Comparison of ENCODE assay signal across 22 mouse cellular contexts in genomic region chr1:84795335-84795734, GRCm38 (mm10). TPM values are rescaled to one million over a fixed set of nuclear protein-coding genes. Genes with fewer than 3 reads are reported as not detected.
A peak's percentile ranks its signal among the peaks of the same experiment; 100 is the strongest.
DNase-seq lines count a peak whose midpoint lies in the region; TF ChIP-seq lines count a peak whose summit lies in the region.
"Had no signal": no experiment of that assay in that cellular context is flagged by ENCODE, and none has a peak within 500 bp of the region (broad histone marks: within the 10 kb centered on the region; RNA-seq: fewer than 3 reads in every experiment).

No protein-coding gene starts in this region.

- H3K36me3 ChIP-seq in CH12.LX (replicated peaks in 1 of 2; ENCODE audit: control insufficient read depth in 1 of 2, insufficient read depth in 1 of 2, low read length in 1 of 2), result peaks cover 13 to 51% of the 10 kb centered on the region in 2 experiments
- H3K36me3 ChIP-seq in MEL (ENCODE audit: control insufficient read depth in 1 of 2, insufficient read depth in 2 of 2, low read length in 2 of 2), result peaks cover 26 to 39% of the 10 kb centered on the region in 2 experiments

- H3K9ac ChIP-seq in CH12.LX (ENCODE audit: insufficient read depth, low read depth) (no peak overlapping the region), MEL (ENCODE audit: control insufficient read depth, low read depth, low read length, poor library complexity, severe bottlenecking) (no peak overlapping the region)

- H3K4me1 ChIP-seq in CH12.LX (ENCODE audit: control insufficient read depth in 1 of 2, insufficient read depth in 2 of 2) (peaks cover 0 to 29% of the 10 kb centered on the region in 2 experiments; a peak in 2 of 4 replicates), MEL (ENCODE audit: control insufficient read depth in 1 of 2, insufficient read depth in 2 of 2, low read length in 2 of 2) (peaks cover 2 to 19% of the 10 kb centered on the region in 2 experiments; a peak in 2 of 4 replicates)

- TF ChIP-seq EP300 in CH12.LX (IDR thresholded peaks at IDR 0.05; ENCODE audit: low read length), result no peak
- peak; percentile 29 to 49; a peak in 2 of 4 replicates for TF ChIP-seq EP300 in MEL (IDR thresholded peaks at IDR 0.05; ENCODE audit: low read depth in 1 of 2, low read length in 2 of 2)

- H3K79me2 ChIP-seq in CH12.LX (replicated peaks; ENCODE audit: control insufficient read depth, extremely low read depth, insufficient read depth, poor library complexity, severe bottlenecking) (peaks cover 17% of the 10 kb centered on the region), MEL (ENCODE audit: control insufficient read depth, insufficient read depth, low read length, poor library complexity) (peaks cover 25% of the 10 kb centered on the region)

- peak; percentile 6 for DNase-seq in CH12.LX (ENCODE audit: extremely low read depth)
- DNase-seq in MEL (ENCODE audit: low read depth, low spot score), result peak; percentile 54
- peak; percentile 13 for DNase-seq in MEL-GATA-1-ER (ENCODE audit: extremely low read depth, low read depth)
- DNase-seq in layer of hippocampus, postnatal 36 days, result no peak
- no peak for DNase-seq in T-cell, adult 2 months (ENCODE audit: low spot score)
- no peak for DNase-seq in ovary, postnatal 10 days (ENCODE audit: low spot score)
- DNase-seq: adrenal gland, adult 2 months; adrenal gland, adult 8-10 months; adrenal gland, postnatal 10 days; adrenal gland, postnatal 14 days; adrenal gland, postnatal 25 days; adrenal gland, postnatal 36 days; B cell, adult 2 months; cerebellum, adult 11 months; cerebellum, adult 11-12 months; cerebellum, adult 18-20 months; cerebellum, adult 2 months; cerebellum, adult 8-10 months; cerebellum, adult 9-10 months; cerebellum, adult 9-11 months had no signal

- no peaks in the 10 kb centered on the region for H3K27me3 ChIP-seq in CH12.LX (replicated peaks)
- H3K27me3 ChIP-seq in MEL (ENCODE audit: control insufficient read depth in 1 of 2, insufficient read depth in 2 of 2, low read length in 2 of 2), result no peaks in the 10 kb centered on the region
- H3K27me3 ChIP-seq: Patski had no signal

- H3K4me3 ChIP-seq in CH12.LX (replicated peaks in 1 of 3; ENCODE audit: low read depth in 2 of 3, low read length in 2 of 3, poor library complexity in 1 of 3) (no peak overlapping the region), MEL (ENCODE audit: control insufficient read depth in 1 of 2, insufficient read depth in 1 of 2, low read depth in 2 of 2, low read length in 2 of 2) (no peak overlapping the region)

- no peak for TF ChIP-seq RAD21 in CH12.LX (IDR thresholded peaks at IDR 0.05; ENCODE audit: low read depth, low read length)
- TF ChIP-seq RAD21 in MEL (IDR thresholded peaks at IDR 0.05; ENCODE audit: low read depth, low read length), result no peak

- in situ Hi-C loops in CH12.LX (cut with MboI; ENCODE audit: low pct_ligation_motif_present, low pct_unique_long_range_greater_than_20kb, low sequenced_read_pairs), result no loop called here

- H3K27ac ChIP-seq in CH12.LX (ENCODE audit: insufficient read depth, low read depth) (no peak overlapping the region), MEL (ENCODE audit: control insufficient read depth, low read depth, low read length) (no peak overlapping the region)

- no peaks in the 10 kb centered on the region for H3K9me3 ChIP-seq in CH12.LX (replicated peaks; ENCODE audit: low read length)
- H3K9me3 ChIP-seq in MEL (replicated peaks; ENCODE audit: insufficient read depth, low read length), result no peaks in the 10 kb centered on the region
- H3K9me3 ChIP-seq: G1E had no signal

- TF ChIP-seq CTCF in CH12.LX (conservative IDR thresholded peaks at IDR 0.05 in 1 of 2, IDR thresholded peaks at IDR 0.05 in 1 of 2; ENCODE audit: low read depth in 2 of 2, low read length in 2 of 2) (no peak), MEL (IDR thresholded peaks at IDR 0.05 in 2 of 3, conservative IDR thresholded peaks at IDR 0.05 in 1 of 3; ENCODE audit: control insufficient read depth in 1 of 3, insufficient read depth in 1 of 3, low read depth in 2 of 3, low read length in 3 of 3, poor library complexity in 1 of 3, severe bottlenecking in 1 of 3) (no peak)

- dilution Hi-C loops in CH12.LX (cut with MboI; ENCODE audit: extremely low pct_ligation_motif_present, extremely low pct_unique_long_range_greater_than_20kb, low sequenced_read_pairs), result no loop called here

- H3K4me2 ChIP-seq in CH12.LX (ENCODE audit: insufficient read depth, low read depth, poor library complexity, severe bottlenecking), result no peak overlapping the region

- TF ChIP-seq POLR2A in CH12.LX (IDR thresholded peaks at IDR 0.05; ENCODE audit: low read depth, low read length), result no peak
- TF ChIP-seq POLR2A in MEL (IDR thresholded peaks at IDR 0.05; ENCODE audit: control insufficient read depth in 1 of 2, insufficient read depth in 1 of 2, low read depth in 1 of 2, low read length in 2 of 2, poor library complexity in 1 of 2), result no peak

TF ChIP-seq in CH12.LX, 34 proteins besides CTCF, POLR2A, EP300 and RAD21:
- TF ChIP-seq MEF2A (IDR thresholded peaks at IDR 0.05; ENCODE audit: borderline replicate concordance, low read depth, low read length), result no peak
- no peak for TF ChIP-seq CHD1 (IDR thresholded peaks at IDR 0.05; ENCODE audit: low read depth, low read length)
- TF ChIP-seq KAT2A (IDR thresholded peaks at IDR 0.05; ENCODE audit: insufficient replicate concordance, low read length), result no peak
- TF ChIP-seq HCFC1 (IDR thresholded peaks at IDR 0.05; ENCODE audit: low read depth, low read length), result no peak
- no peak for TF ChIP-seq MYC (IDR thresholded peaks at IDR 0.05; ENCODE audit: low read depth, low read length)
- no peak for TF ChIP-seq MAX (IDR thresholded peaks at IDR 0.05; ENCODE audit: low read length)
- TF ChIP-seq ETS1 (conservative IDR thresholded peaks at IDR 0.05; ENCODE audit: low read depth, low read length), result no peak
- TF ChIP-seq GABPA (IDR thresholded peaks at IDR 0.05; ENCODE audit: insufficient replicate concordance, low read depth, low read length), result no peak
- TF ChIP-seq SMC3 (IDR thresholded peaks at IDR 0.05; ENCODE audit: low read depth, low read length), result no peak

TF ChIP-seq in MEL, 35 proteins besides CTCF, POLR2A, EP300 and RAD21:
- TF ChIP-seq ZNF384 (IDR thresholded peaks at IDR 0.05; ENCODE audit: low read depth, low read length), result peak; percentile 64
- TF ChIP-seq POLR2AphosphoS2 (IDR thresholded peaks at IDR 0.05; ENCODE audit: low read length), result no peak
- TF ChIP-seq GATA1 (IDR thresholded peaks at IDR 0.05; ENCODE audit: low read depth, low read length), result peak; percentile 38

RNA-seq across cellular contexts. Expression of gene Fbxo36, which starts 44.3 kb away (rescaled TPM):
- total RNA-seq in CH12.LX (2012; rRNA removed) (2.5 and 3.2 TPM in 2 replicates), CH12.LX (2014; rRNA removed) (3.0 and 3.2 TPM in 2 replicates), MEL (2012; rRNA removed) (1.4 and 2.5 TPM in 2 replicates)
- polyA plus RNA-seq in CH12.LX (2012; ENCODE audit: insufficient read length, low read depth) (3.2 and 3.8 TPM in 2 replicates), MEL (2012; ENCODE audit: insufficient read depth in 1 of 2, insufficient read length in 2 of 2, low read depth in 1 of 2, low replicate concordance in 2 of 2, missing spikeins in 1 of 2) (1 to 10 TPM in 1 of 2 experiments, not detected in 1; 2.9 TPM)
- total RNA-seq in layer of hippocampus, postnatal 36 days (2021), result 1 to 10 TPM; 2.0 to 3.1 TPM

RNA-seq across cellular contexts. Expression of gene Trip12, which starts 45.0 kb away (rescaled TPM):
- total RNA-seq in CH12.LX (2012; rRNA removed) (82.0 and 90.2 TPM in 2 replicates), CH12.LX (2014; rRNA removed) (75.6 and 78.2 TPM in 2 replicates), MEL (2012; rRNA removed) (94.3 and 116 TPM in 2 replicates)
- polyA plus RNA-seq in CH12.LX (2012; ENCODE audit: insufficient read length, low read depth) (93.8 and 109 TPM in 2 replicates), MEL (2012; ENCODE audit: insufficient read depth in 1 of 2, insufficient read length in 2 of 2, low read depth in 1 of 2, low replicate concordance in 2 of 2, missing spikeins in 1 of 2) (100 to 1,000 TPM; 133 to 134 TPM)
- total RNA-seq in layer of hippocampus, postnatal 36 days (2021), result 100 to 1,000 TPM; 191 to 208 TPM

Comparison
In these comparisons a context has a peak if more than half of its experiments do, and no peak if none do; other contexts are left out.
1. DNase-seq: peak in CH12.LX (single experiment), MEL (single experiment) and MEL-GATA-1-ER (single experiment); none in layer of hippocampus, postnatal 36 days (0 of 2), T-cell, adult 2 months (single experiment) and ovary, postnatal 10 days (single experiment).
2. Of the 35 proteins assayed by ChIP-seq in both MEL and CH12.LX: peak only in MEL: EP300 and ZNF384; only in CH12.LX: none; in both: none; in neither: 33.